Mouse (Mus musculus): Measurements from ENCODE around the gene Stra8. TPM values are rescaled to one million over a fixed set of nuclear protein-coding genes. Genes with fewer than 3 reads are reported as not detected.

Stra8 gene
- polyA plus RNA-seq, 1 experiment, result 9.4 TPM

DNA sequence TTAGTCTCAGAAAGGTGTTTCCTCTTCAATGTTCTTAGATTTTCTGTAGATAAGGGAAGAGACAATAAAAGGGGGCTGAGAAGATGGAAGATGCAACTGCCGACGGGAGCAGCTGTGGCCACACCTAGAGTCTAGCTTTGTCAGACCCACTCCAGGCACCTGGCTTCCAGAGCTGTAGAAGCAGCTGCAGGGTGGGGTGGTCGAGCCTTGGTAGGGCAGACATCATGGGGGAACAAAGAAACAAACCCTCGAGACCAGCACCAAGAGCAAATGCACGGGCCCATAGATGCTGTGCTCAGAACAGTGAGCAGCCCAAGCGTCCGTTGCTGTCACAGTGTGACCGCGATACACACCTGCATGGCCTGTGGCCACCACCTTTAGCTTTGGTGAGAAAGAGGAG lies 22.5 kb downstream of the Stra8 start:
- TF ChIP-seq POLR2A (IDR thresholded peaks at IDR 0.05; ENCODE audit: control insufficient read depth, low read depth, low read length) (no peak), CTCF (IDR thresholded peaks at IDR 0.05; ENCODE audit: control insufficient read depth, insufficient read depth, insufficient replicate concordance, low read depth, low read length) (no peak)
- H3K4me3 ChIP-seq (ENCODE audit: control insufficient read depth, low read depth, low read length), result no peak overlapping the region
- no peaks in the 10 kb centered on the region for H3K27me3 ChIP-seq (ENCODE audit: control insufficient read depth, insufficient read depth, low read length)
- no peak overlapping the region for H3K27ac ChIP-seq (ENCODE audit: control insufficient read depth, insufficient read depth, low read depth, low read length)
- H3K36me3 ChIP-seq (ENCODE audit: control insufficient read depth, insufficient read depth, low read length), result no peaks in the 10 kb centered on the region
- no peaks in the 10 kb centered on the region for H3K4me1 ChIP-seq (ENCODE audit: control insufficient read depth, insufficient read depth, low read length)

DNA sequence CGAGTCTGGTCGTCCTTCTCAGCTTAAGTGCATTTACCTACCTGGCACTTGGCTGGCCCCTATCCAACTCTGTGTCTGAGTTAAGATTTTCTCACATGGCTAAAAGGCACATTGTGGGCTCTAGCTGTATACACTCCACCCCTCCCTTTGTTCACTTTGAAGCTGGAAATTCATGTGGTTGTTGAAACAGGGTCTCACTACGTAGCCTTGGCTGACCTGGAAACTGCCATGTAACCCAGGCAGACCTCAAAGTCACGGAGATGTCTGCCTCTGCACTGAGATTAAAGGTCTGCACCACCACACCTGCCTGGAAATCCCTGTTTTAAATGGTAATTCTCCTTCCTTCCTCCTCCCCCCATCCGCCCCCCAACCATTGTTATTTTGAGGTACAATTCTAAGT lies 23.5 kb downstream of the Stra8 start:
- no peaks in the 10 kb centered on the region for H3K27me3 ChIP-seq (ENCODE audit: control insufficient read depth, insufficient read depth, low read length)
- H3K4me1 ChIP-seq (ENCODE audit: control insufficient read depth, insufficient read depth, low read length), result 0 out of 2 replicates have a peak, but pooled peaks cover 3% of the 10 kb centered on the region
- H3K36me3 ChIP-seq (ENCODE audit: control insufficient read depth, insufficient read depth, low read length), result no peaks in the 10 kb centered on the region
- TF ChIP-seq POLR2A (IDR thresholded peaks at IDR 0.05; ENCODE audit: control insufficient read depth, low read depth, low read length) (no peak), CTCF (IDR thresholded peaks at IDR 0.05; ENCODE audit: control insufficient read depth, insufficient read depth, insufficient replicate concordance, low read depth, low read length) (no peak)
- H3K27ac ChIP-seq (ENCODE audit: control insufficient read depth, insufficient read depth, low read depth, low read length), result no peak overlapping the region
- H3K4me3 ChIP-seq (ENCODE audit: control insufficient read depth, low read depth, low read length), result no peak overlapping the region

DNA sequence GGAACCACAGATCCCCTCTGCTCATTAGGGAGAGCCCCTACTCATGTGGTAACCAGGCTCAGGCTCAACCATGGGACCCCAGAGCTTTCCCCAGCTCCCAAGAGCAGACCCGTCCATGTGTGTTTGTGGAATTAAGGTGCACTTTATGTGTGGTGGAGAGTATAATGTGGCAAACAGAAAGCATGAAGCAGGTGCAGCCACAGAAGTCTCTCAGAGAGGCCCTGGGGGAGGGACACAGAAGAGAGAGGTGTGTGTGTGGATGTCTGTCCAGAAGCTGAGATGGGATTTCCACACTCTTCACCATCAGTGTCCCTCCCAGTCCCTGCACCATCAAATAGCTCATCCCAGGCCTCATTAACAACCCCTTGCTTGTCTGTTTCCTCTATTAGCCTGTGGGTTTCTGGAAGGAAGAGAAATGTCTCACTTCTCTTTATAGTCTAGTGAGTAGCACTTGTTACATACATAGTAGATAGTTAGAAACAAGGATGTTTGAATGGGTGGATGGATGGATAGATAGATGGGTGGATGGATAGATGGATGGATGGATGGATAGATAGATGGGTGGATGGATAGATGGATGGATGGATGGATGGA lies 26.6 kb downstream of the Stra8 start:
- Histone ChIP-seq H3K27me3 (ENCODE audit: control insufficient read depth, insufficient read depth, low read length) (no peaks in the 10 kb centered on the region), H3K4me3 (ENCODE audit: control insufficient read depth, low read depth, low read length) (no peak overlapping the region), H3K4me1 (ENCODE audit: control insufficient read depth, insufficient read depth, low read length) (0 out of 2 replicates have a peak, but pooled peaks cover 3% of the 10 kb centered on the region), H3K36me3 (ENCODE audit: control insufficient read depth, insufficient read depth, low read length) (no peaks in the 10 kb centered on the region), H3K27ac (ENCODE audit: control insufficient read depth, insufficient read depth, low read depth, low read length) (no peak overlapping the region)
- no peak for TF ChIP-seq POLR2A (IDR thresholded peaks at IDR 0.05; ENCODE audit: control insufficient read depth, low read depth, low read length)
- TF ChIP-seq CTCF (IDR thresholded peaks at IDR 0.05; ENCODE audit: control insufficient read depth, insufficient read depth, insufficient replicate concordance, low read depth, low read length), result no peak

GRCm38 (mm10) chr6:34948461-34948860 lies 28.5 kb downstream of the Stra8 start:
- Histone ChIP-seq H3K4me1 (ENCODE audit: control insufficient read depth, insufficient read depth, low read length) (0 out of 2 replicates have a peak, but pooled peaks cover 3% of the 10 kb centered on the region), H3K4me3 (ENCODE audit: control insufficient read depth, low read depth, low read length) (no peak overlapping the region), H3K27ac (ENCODE audit: control insufficient read depth, insufficient read depth, low read depth, low read length) (no peak overlapping the region), H3K36me3 (ENCODE audit: control insufficient read depth, insufficient read depth, low read length) (no peaks in the 10 kb centered on the region), H3K27me3 (ENCODE audit: control insufficient read depth, insufficient read depth, low read length) (no peaks in the 10 kb centered on the region)
- TF ChIP-seq POLR2A (IDR thresholded peaks at IDR 0.05; ENCODE audit: control insufficient read depth, low read depth, low read length) (no peak), CTCF (IDR thresholded peaks at IDR 0.05; ENCODE audit: control insufficient read depth, insufficient read depth, insufficient replicate concordance, low read depth, low read length) (no peak)

DNA sequence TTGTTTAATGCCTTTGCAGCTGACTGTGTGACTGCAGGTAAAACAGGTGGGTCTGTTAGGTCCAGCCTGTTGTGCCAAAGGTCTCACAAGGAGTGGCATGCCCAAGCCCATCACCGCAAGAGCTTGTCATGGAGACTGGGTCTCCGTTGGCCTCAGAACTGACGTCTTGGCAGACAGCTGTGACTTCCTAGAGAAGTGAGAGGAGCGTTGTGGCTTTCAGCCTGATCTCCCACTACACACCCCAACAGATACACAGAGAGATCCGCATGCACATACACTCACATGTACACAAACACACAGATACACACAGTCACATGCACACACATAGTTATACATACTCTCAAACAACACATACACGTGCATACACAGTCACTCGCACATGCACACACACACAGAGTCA lies 31.6 kb downstream of the Stra8 start:
- TF ChIP-seq POLR2A (IDR thresholded peaks at IDR 0.05; ENCODE audit: control insufficient read depth, low read depth, low read length), result no peak
- TF ChIP-seq CTCF (IDR thresholded peaks at IDR 0.05; ENCODE audit: control insufficient read depth, insufficient read depth, insufficient replicate concordance, low read depth, low read length), result no peak
- H3K27ac ChIP-seq (ENCODE audit: control insufficient read depth, insufficient read depth, low read depth, low read length), result no peak overlapping the region
- H3K4me3 ChIP-seq (ENCODE audit: control insufficient read depth, low read depth, low read length), result no peak overlapping the region
- no peaks in the 10 kb centered on the region for H3K27me3 ChIP-seq (ENCODE audit: control insufficient read depth, insufficient read depth, low read length)
- peaks cover 8% of the 10 kb centered on the region for H3K4me1 ChIP-seq (ENCODE audit: control insufficient read depth, insufficient read depth, low read length)
- H3K36me3 ChIP-seq (ENCODE audit: control insufficient read depth, insufficient read depth, low read length), result no peaks in the 10 kb centered on the region

GRCm38 (mm10) chr6:34951956-34952667 lies 32.1 kb downstream of the Stra8 start:
- Histone ChIP-seq H3K27ac (ENCODE audit: control insufficient read depth, insufficient read depth, low read depth, low read length) (no peak overlapping the region), H3K36me3 (ENCODE audit: control insufficient read depth, insufficient read depth, low read length) (no peaks in the 10 kb centered on the region), H3K4me1 (ENCODE audit: control insufficient read depth, insufficient read depth, low read length) (peaks cover 8% of the 10 kb centered on the region), H3K27me3 (ENCODE audit: control insufficient read depth, insufficient read depth, low read length) (no peaks in the 10 kb centered on the region), H3K4me3 (ENCODE audit: control insufficient read depth, low read depth, low read length) (no peak overlapping the region)
- no peak for TF ChIP-seq POLR2A (IDR thresholded peaks at IDR 0.05; ENCODE audit: control insufficient read depth, low read depth, low read length)
- no peak for TF ChIP-seq CTCF (IDR thresholded peaks at IDR 0.05; ENCODE audit: control insufficient read depth, insufficient read depth, insufficient replicate concordance, low read depth, low read length)

GRCm38 (mm10) chr6:34954926-34955861 lies 35.2 kb downstream of the Stra8 start:
- Histone ChIP-seq H3K27ac (ENCODE audit: control insufficient read depth, insufficient read depth, low read depth, low read length) (no peak overlapping the region), H3K27me3 (ENCODE audit: control insufficient read depth, insufficient read depth, low read length) (no peaks in the 10 kb centered on the region)
- no peak for TF ChIP-seq POLR2A (IDR thresholded peaks at IDR 0.05; ENCODE audit: control insufficient read depth, low read depth, low read length)
- peak; percentile 50; the same call in 1 of the 2 replicates for TF ChIP-seq CTCF (IDR thresholded peaks at IDR 0.05; ENCODE audit: control insufficient read depth, insufficient read depth, insufficient replicate concordance, low read depth, low read length)

More at GRCm38 (mm10) chr6:34954926-34955861, 35.2 kb downstream of the Stra8 start:
- H3K36me3 ChIP-seq (ENCODE audit: control insufficient read depth, insufficient read depth, low read length), result no peaks in the 10 kb centered on the region
- H3K4me3 ChIP-seq (ENCODE audit: control insufficient read depth, low read depth, low read length), result no peak overlapping the region
- H3K4me1 ChIP-seq (ENCODE audit: control insufficient read depth, insufficient read depth, low read length), result peaks cover 5% of the 10 kb centered on the region

Data from testis, adult 2 months (tissue).